Mouse (Mus musculus) neural tube, embryonic 14.5 days (tissue): ENCODE measurements around the gene Rpl38. TPM values are rescaled to one million over a fixed set of nuclear protein-coding genes. Genes with fewer than 3 reads are reported as not detected.
"Not testable (repeated sequence)": the region's sequence is repeated elsewhere in the genome, so short reads cannot be mapped to it uniquely, and the experiment has no call there.

Source experiments
- ATAC-seq: fragments of 200-750 bp; cut with Nextera tagmentation; 2 replicates; pipeline ENCODE4 v1.8.0; 2017; ENCODE audit warnings: low read depth, mild to moderate bottlenecking, moderate TSS enrichment, moderate library complexity
- H3K27ac ChIP-seq: fragments of 300-500 bp; sonication (generic); 2 replicates; pipeline ENCODE4 v1.5.1; 2014; ENCODE audit warnings: low read depth, mild to moderate bottlenecking, control low read depth, low read length, moderate library complexity, mixed read lengths
- H3K27me3 ChIP-seq: fragments of 300-500 bp; sonication (generic); 2 replicates; pipeline ENCODE4 v1.6.1; 2014; ENCODE audit warnings: low read length; ENCODE audit not compliant: control insufficient read depth, insufficient read depth
- H3K36me3 ChIP-seq: fragments of 300-500 bp; sonication (generic); 2 replicates; pipeline ENCODE4 v1.6.1; 2014; ENCODE audit warnings: low read length, mixed read lengths; ENCODE audit not compliant: control insufficient read depth, insufficient read depth
- H3K4me1 ChIP-seq: fragments of 300-500 bp; sonication (generic); 2 replicates; pipeline ENCODE4 v1.6.1; 2014; ENCODE audit warnings: low read length; ENCODE audit not compliant: control insufficient read depth, insufficient read depth
- H3K4me2 ChIP-seq: fragments of 300-500 bp; sonication (generic); 2 replicates; pipeline ENCODE4 v1.6.1; 2014; ENCODE audit warnings: mild to moderate bottlenecking, low read depth, low read length, control low read depth
- H3K4me3 ChIP-seq: fragments of 300-500 bp; sonication (generic); 2 replicates; pipeline ENCODE4 v1.5.1; 2014; ENCODE audit warnings: low read depth, low read length, control low read depth, mixed read lengths
- H3K9ac ChIP-seq: fragments of 300-500 bp; sonication (generic); replicated peaks from 2 replicates; pipeline ENCODE4 v1.6.1; 2014; ENCODE audit warnings: low read depth, mild to moderate bottlenecking, control low read depth, low read length, mixed read lengths
- H3K9me3 ChIP-seq: fragments of 300-500 bp; sonication (generic); 2 replicates; pipeline ENCODE4 v1.6.1; 2016; ENCODE audit warnings: low read length; ENCODE audit not compliant: control insufficient read depth
- WGBS: fragments of 180-500 bp; shearing (Covaris S2); extraction: QIAGEN DNeasy Blood & Tissue Kit; methylation state at CpG from one replicate; pipeline ENCODE4 v1.1.7; 2014; 5-methylcytosine and 5-hydroxymethylcytosine counted together
- polyA plus RNA-seq: library from polyadenylated mRNA; unstranded; fragments of >200 nt; fragmentation: Nextera tagmentation; extraction: Ambion mirVana; gene quantifications from 2 replicates; pipeline ENCODE4 v1.2.1, GENCODE M21; 2014

The Rpl38 gene
- polyA plus RNA-seq, 1 experiment from 2014 or later, result 718 TPM

DNA sequence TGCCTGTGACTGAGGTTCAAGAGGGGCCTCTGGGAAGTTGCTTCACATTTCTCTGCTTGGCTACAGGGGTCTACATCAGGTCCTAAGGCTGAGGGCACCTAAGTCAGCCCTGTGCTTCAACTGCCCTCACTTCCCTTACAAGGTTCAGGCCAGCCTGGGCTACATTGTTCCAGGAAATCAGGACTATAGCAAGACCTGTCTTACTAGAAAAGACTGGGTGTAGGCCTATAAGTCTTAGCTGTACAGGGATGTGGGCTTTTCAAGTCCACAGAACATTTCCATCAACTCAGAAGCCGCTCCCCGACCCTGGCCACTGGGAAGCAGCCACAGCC lies 5.4 kb downstream of the Rpl38 start:
- 74% methylated on average over 2 of the region's 2 CpGs for WGBS
- H3K27ac ChIP-seq, result 0 out of 2 replicates have a peak overlapping the region, but pooled peaks have one; percentile 12

DNA sequence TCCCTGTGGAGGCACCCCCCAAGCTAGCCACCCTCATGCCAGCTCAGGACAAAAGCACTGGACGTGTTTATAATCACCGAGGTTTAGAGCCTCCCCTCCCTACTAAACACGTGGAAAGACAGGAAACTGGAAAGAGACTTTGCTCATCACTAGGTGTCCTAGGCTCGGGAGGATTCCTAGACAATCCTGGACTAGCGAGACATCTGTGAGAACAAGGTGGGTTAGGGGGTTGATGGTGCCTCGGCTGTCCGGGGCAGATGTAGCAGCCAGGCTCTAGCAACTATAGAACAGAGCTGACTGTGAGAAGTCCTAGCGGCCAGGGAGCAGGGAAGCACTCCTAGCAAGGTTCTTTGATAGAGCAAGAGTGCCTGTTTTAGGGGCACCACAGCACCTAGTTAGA lies 5.9 kb downstream of the Rpl38 start:
- H3K36me3 ChIP-seq, result peaks cover 32% of the 10 kb centered on the region
- H3K4me2 ChIP-seq, result no peak overlapping the region
- peaks cover 21% of the 10 kb centered on the region for H3K4me1 ChIP-seq
- no peak overlapping the region for H3K4me3 ChIP-seq
- WGBS, result 43% methylated on average over 8 of the region's 8 CpGs
- no peak for ATAC-seq
- H3K9me3 ChIP-seq, result no peaks in the 10 kb centered on the region
- no peaks in the 10 kb centered on the region for H3K27me3 ChIP-seq
- H3K27ac ChIP-seq, result no peak overlapping the region
- H3K9ac ChIP-seq, result no peak overlapping the region

More for the DNA sequence above, 5.4 kb downstream of the Rpl38 start:
- H3K4me2 ChIP-seq, result no peak overlapping the region
- no peaks in the 10 kb centered on the region for H3K9me3 ChIP-seq
- no peak overlapping the region for H3K9ac ChIP-seq
- no peak for ATAC-seq
- H3K4me1 ChIP-seq, result peaks cover 19% of the 10 kb centered on the region
- peaks cover 32% of the 10 kb centered on the region for H3K36me3 ChIP-seq
- H3K27me3 ChIP-seq, result no peaks in the 10 kb centered on the region
- H3K4me3 ChIP-seq, result no peak overlapping the region

- peaks cover 19% of the 10 kb centered on the region for H3K4me1 ChIP-seq
- H3K4me2 ChIP-seq, result peak overlapping the region; percentile 75; the same call in 1 of the 2 replicates
- not testable (repeated sequence) for H3K9me3 ChIP-seq, H3K27me3 ChIP-seq, H3K27ac ChIP-seq, ATAC-seq, H3K4me3 ChIP-seq, H3K9ac ChIP-seq
- peaks cover 32% of the 10 kb centered on the region for H3K36me3 ChIP-seq
- WGBS, result no CpG with 5 or more reads among the region's 3 CpGs
Observed at GRCm38 (mm10) chr11:114674796-114675195, 6.5 kb downstream of the Rpl38 start.

GRCm38 (mm10) chr11:114675341-114675825 lies 7.1 kb downstream of the Rpl38 start, which contains the start of gene Ttyh2:
Gene Ttyh2, plus strand, starts transcription at chr11:114675431.
- Histone ChIP-seq H3K36me3 (peaks cover 30% of the 10 kb centered on the region), H3K27ac (0 out of 2 replicates have a peak within 1 kb of the TSS, but pooled peaks have one; percentile 39), H3K4me1 (peaks cover 16% of the 10 kb centered on the region), H3K27me3 (no peaks in the 10 kb centered on the region), H3K4me2 (peak within 1 kb of the TSS; percentile 75), H3K4me3 (peak within 1 kb of the TSS; percentile 45), H3K9me3 (no peaks in the 10 kb centered on the region), H3K9ac (peak within 1 kb of the TSS; percentile 63)
- peak; percentile 78 for ATAC-seq
- WGBS, result 1% methylated on average over 40 of the region's 40 CpGs

- peaks cover 28% of the 10 kb centered on the region for H3K36me3 ChIP-seq
- 2% methylated on average over 27 of the region's 27 CpGs for WGBS
- ATAC-seq, result no peak
- H3K27me3 ChIP-seq, result no peaks in the 10 kb centered on the region
- no peaks in the 10 kb centered on the region for H3K9me3 ChIP-seq
- H3K4me1 ChIP-seq, result peaks cover 12% of the 10 kb centered on the region; the same call in 1 of the 2 replicates
- H3K27ac ChIP-seq, result 0 out of 2 replicates have a peak overlapping the region, but pooled peaks have one; percentile 39
- H3K9ac ChIP-seq, result peak overlapping the region; percentile 63
- H3K4me3 ChIP-seq, result peak overlapping the region; percentile 45
- H3K4me2 ChIP-seq, result peak overlapping the region; percentile 75
Observed at GRCm38 (mm10) chr11:114675826-114676401, 7.6 kb downstream of the Rpl38 start.

GRCm38 (mm10) chr11:114676431-114676830 lies 8.1 kb downstream of the Rpl38 start:
- H3K27me3 ChIP-seq, result no peaks in the 10 kb centered on the region
- peaks cover 22% of the 10 kb centered on the region; the same call in 1 of the 2 replicates for H3K36me3 ChIP-seq
- H3K4me1 ChIP-seq, result peaks cover 12% of the 10 kb centered on the region; the same call in 1 of the 2 replicates
- 8% methylated on average over 14 of the region's 14 CpGs for WGBS
- H3K4me3 ChIP-seq, result peak overlapping the region; percentile 45
- ATAC-seq, result no peak
- H3K9ac ChIP-seq, result peak overlapping the region; percentile 46; the same call in 1 of the 2 replicates
- H3K4me2 ChIP-seq, result peak overlapping the region; percentile 75
- H3K27ac ChIP-seq, result no peak overlapping the region
- no peaks in the 10 kb centered on the region for H3K9me3 ChIP-seq

DNA sequence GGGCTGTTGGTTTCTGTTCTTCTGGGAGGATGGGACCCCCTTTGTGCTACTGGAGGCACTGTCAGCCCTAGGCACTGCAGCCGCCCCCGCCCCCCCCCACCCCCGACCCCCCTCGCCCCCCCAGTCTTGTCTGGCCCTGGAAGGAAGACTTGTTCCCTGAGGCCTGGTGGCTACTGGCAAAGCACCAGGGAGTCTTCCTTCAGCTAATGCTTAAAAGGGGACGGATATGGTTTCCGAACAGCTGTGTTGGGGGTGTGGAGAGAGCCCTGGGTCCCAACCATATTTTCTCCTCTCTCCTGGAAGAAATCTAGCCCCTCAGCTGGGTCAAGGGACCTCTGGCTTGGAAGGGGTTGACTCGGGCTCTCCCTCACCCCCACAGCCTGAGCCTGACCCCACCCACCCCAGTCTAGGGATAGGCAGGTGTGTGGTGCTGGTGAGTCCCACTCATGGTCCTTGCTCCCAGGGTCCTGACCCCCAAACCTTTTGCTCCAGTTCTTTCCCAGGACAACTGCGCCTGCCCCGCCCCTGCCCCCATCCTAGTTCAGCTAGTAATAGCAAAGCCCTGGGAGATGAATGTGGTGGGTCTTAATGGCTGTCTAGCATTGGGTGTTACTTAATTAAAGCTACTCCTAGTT lies 8.7 kb downstream of the Rpl38 start:
- Histone ChIP-seq H3K27me3 (no peaks in the 10 kb centered on the region), H3K36me3 (peaks cover 18% of the 10 kb centered on the region; the same call in 1 of the 2 replicates), H3K4me1 (peaks cover 12% of the 10 kb centered on the region; the same call in 1 of the 2 replicates), H3K9ac (0 out of 2 replicates have a peak overlapping the region, but pooled peaks have one; percentile 46), H3K4me3 (peak overlapping the region; percentile 45; the same call in 1 of the 2 replicates), H3K4me2 (peak overlapping the region; percentile 75), H3K9me3 (no peaks in the 10 kb centered on the region), H3K27ac (no peak overlapping the region)
- no peak for ATAC-seq
- WGBS, result 46% methylated on average over 9 of the region's 9 CpGs

DNA sequence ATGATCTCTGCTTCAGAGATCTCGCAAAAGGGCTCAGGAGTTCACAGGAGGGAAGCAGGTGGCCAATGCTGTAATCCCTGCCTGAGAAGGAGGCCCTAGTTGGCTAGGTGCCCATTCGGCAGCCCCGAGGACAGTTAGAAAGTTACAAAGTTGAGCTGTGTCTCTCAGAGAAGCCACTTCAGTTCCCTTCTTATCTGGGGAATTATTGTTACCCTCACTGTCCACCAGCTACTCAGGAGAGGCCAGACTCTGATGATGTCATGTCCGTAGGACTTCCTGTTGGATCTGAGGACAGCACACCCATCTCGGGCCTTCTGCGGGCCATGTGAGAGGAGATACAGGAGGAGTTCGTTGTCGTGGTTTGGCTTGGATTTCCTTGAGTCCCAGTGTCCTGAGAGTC lies 11.3 kb downstream of the Rpl38 start:
- H3K4me1 ChIP-seq, result peaks cover 12% of the 10 kb centered on the region; the same call in 1 of the 2 replicates
- H3K36me3 ChIP-seq, result no peaks in the 10 kb centered on the region
- H3K9me3 ChIP-seq, result no peaks in the 10 kb centered on the region
- H3K27me3 ChIP-seq, result no peaks in the 10 kb centered on the region
- H3K4me2 ChIP-seq, result no peak overlapping the region
- WGBS, result 68% methylated on average over 8 of the region's 8 CpGs
- ATAC-seq, result no peak
- no peak overlapping the region for H3K4me3 ChIP-seq
- H3K9ac ChIP-seq, result no peak overlapping the region
- no peak overlapping the region for H3K27ac ChIP-seq

- Histone ChIP-seq H3K9me3 (no peaks in the 10 kb centered on the region), H3K4me2 (no peak overlapping the region), H3K9ac (no peak overlapping the region), H3K27ac (no peak overlapping the region), H3K4me3 (no peak overlapping the region), H3K27me3 (no peaks in the 10 kb centered on the region), H3K36me3 (no peaks in the 10 kb centered on the region), H3K4me1 (peaks cover 9% of the 10 kb centered on the region; the same call in 1 of the 2 replicates)
- 46% methylated on average over 10 of the region's 10 CpGs for WGBS
- ATAC-seq, result no peak
Observed at GRCm38 (mm10) chr11:114680291-114680690, 12.0 kb downstream of the Rpl38 start.
